Mouse (Mus musculus) effector memory CD4-positive, alpha-beta T cell, adult 5 months (primary cell): Measurements from ENCODE around the gene Tep1. TPM values are rescaled to one million over a fixed set of nuclear protein-coding genes. Genes with fewer than 3 reads are reported as not detected.

ENCODE experiments used
- polyA plus RNA-seq: library from polyadenylated mRNA; unstranded; fragments of 100-300 nt; shearing (Covaris generic); gene quantifications from one replicate; pipeline ENCODE4 v1.2.1, GENCODE M21; 2017

Tep1 gene
- polyA plus RNA-seq = 12.7 TPM

GRCm38 (mm10) chr14:50869889-50870804 is at the start of gene Tep1:
Gene Tep1 (minus strand): TSS chr14:50870560.

GRCm38 (mm10) chr14:50897374-50897765 is 27.0 kb upstream of the Tep1 start, which contains the start of gene Klhl33:
Gene Klhl33 (minus strand): TSS chr14:50897507.

GRCm38 (mm10) chr14:50807487-50808072 is 62.8 kb downstream of the Tep1 start, which contains the start of the genes Ccnb1ip1 and Parp2:
Gene Ccnb1ip1 (minus strand): TSS chr14:50807732.
Gene Parp2 (plus strand): TSS chr14:50807841.

GRCm38 (mm10) chr14:50785251-50785637 is 85.1 kb downstream of the Tep1 start, which contains the start of gene Ttc5:
Gene Ttc5 (minus strand): TSS chr14:50785519.

Other genes with a start within 250 kb of the Tep1 start
- not detected for gene Olfr745, start 231.2 kb downstream of the Tep1 start, polyA plus RNA-seq
- gene Olfr746, start 223.5 kb downstream of the Tep1 start, polyA plus RNA-seq = not detected
- gene Olfr747, start 177.4 kb downstream of the Tep1 start, polyA plus RNA-seq = not detected
- gene Olfr748, start 163.2 kb downstream of the Tep1 start, polyA plus RNA-seq = 0.14 TPM
- 0.37 TPM for gene Olfr749, start 125.5 kb downstream of the Tep1 start, polyA plus RNA-seq
- 67.1 TPM for gene Ttc5, start 85.0 kb downstream of the Tep1 start, polyA plus RNA-seq
- gene Ccnb1ip1, start 62.8 kb downstream of the Tep1 start, polyA plus RNA-seq = not detected
- 49.1 TPM for gene Parp2, start 62.7 kb downstream of the Tep1 start, polyA plus RNA-seq
- gene Klhl33, start 26.9 kb upstream of the Tep1 start, polyA plus RNA-seq = 0.15 TPM
- 86.7 TPM for gene Osgep, start 54.3 kb upstream of the Tep1 start, polyA plus RNA-seq
- 33.7 TPM for gene Apex1, start 54.4 kb upstream of the Tep1 start, polyA plus RNA-seq
- gene Pip4p1, start 60.3 kb upstream of the Tep1 start, polyA plus RNA-seq = 126 TPM
- 34.9 TPM for gene Pnp, start 60.5 kb upstream of the Tep1 start, polyA plus RNA-seq
- not detected for gene Gm49342, start 74.0 kb upstream of the Tep1 start, polyA plus RNA-seq
- gene Pnp2, start 85.4 kb upstream of the Tep1 start, polyA plus RNA-seq = not detected
- not detected for gene Rnase10, start 137.2 kb upstream of the Tep1 start, polyA plus RNA-seq
- not detected for gene Rnase9, start 171.3 kb upstream of the Tep1 start, polyA plus RNA-seq
- not detected for gene Rnase11, start 179.6 kb upstream of the Tep1 start, polyA plus RNA-seq
- gene Rnase12, start 187.1 kb upstream of the Tep1 start, polyA plus RNA-seq = not detected
- 0.11 TPM for gene Olfr750, start 203.9 kb upstream of the Tep1 start, polyA plus RNA-seq
- 7.6 TPM for gene Rnase4, start 220.5 kb upstream of the Tep1 start, polyA plus RNA-seq
- 2.7 TPM for gene Ang, start 220.6 kb upstream of the Tep1 start, polyA plus RNA-seq
- not detected for gene Eddm3b, start 243.9 kb upstream of the Tep1 start, polyA plus RNA-seq